Mouse (Mus musculus) myocyte (in vitro differentiated cells): ENCODE results near the gene Pparg.

Experiments
- E2F4 ChIP-seq: IDR thresholded peaks from one replicate; pipeline ENCODE4 v1.6.1; 2011; ENCODE audit warnings: mild to moderate bottlenecking, control low read depth, moderate library complexity; ENCODE audit not compliant: insufficient read depth
- MYOG ChIP-seq, 3 experiments: IDR thresholded peaks; one replicate each; pipeline ENCODE4 v1.6.1; 2011; ENCODE audit warnings: control low read depth in 2 of 3, low read depth in 2 of 3, mild to moderate bottlenecking in 2 of 3; ENCODE audit not compliant: insufficient read length in 2 of 3, control insufficient read depth in 1 of 3, insufficient read depth in 1 of 3
- POLR2A ChIP-seq: IDR thresholded peaks from one replicate; pipeline ENCODE4 v1.6.1; 2011; ENCODE audit warnings: low read depth, mild to moderate bottlenecking, control low read depth, moderate library complexity; ENCODE audit not compliant: insufficient read length
- POLR2AphosphoS2 ChIP-seq: IDR thresholded peaks from one replicate; pipeline ENCODE4 v1.6.1; 2011; ENCODE audit warnings: low read depth, control low read depth; ENCODE audit not compliant: insufficient read length
- TCF12 ChIP-seq: IDR thresholded peaks from one replicate; pipeline ENCODE4 v1.6.1; 2011; ENCODE audit warnings: mild to moderate bottlenecking, control low read depth; ENCODE audit not compliant: poor library complexity, insufficient read depth, severe bottlenecking

DNA sequence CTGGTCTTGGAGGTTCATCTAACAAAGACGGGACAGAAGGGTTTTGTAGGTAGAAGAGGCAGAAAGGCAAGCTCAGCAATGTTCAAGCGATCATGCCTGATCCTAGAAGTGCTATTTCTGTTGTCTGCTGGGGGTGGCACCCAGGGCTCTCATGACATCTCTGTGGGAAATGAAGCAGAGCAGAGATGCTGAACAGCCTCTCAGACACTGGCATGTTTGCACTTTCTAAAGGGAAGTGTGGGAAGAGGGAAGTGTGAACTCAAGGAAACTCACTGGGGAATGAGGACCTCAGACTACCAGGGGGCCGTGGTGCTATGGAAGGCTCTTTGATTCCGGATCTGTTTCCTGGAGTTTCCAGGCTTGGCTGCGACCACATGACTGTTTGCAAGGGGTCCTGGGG lies 144.2 kb downstream of the Pparg start:
- TF ChIP-seq POLR2A: no peak
- no peak for TF ChIP-seq MYOG (IDR thresholded peaks at IDR 0.05; ENCODE audit: control insufficient read depth in 1 of 3, insufficient read depth in 1 of 3, insufficient read length in 2 of 3, low read depth in 2 of 3)
- no peak for TF ChIP-seq POLR2AphosphoS2
- no peak for TF ChIP-seq E2F4
- no peak for TF ChIP-seq TCF12
